Mouse (Mus musculus) bone marrow macrophage, adult 2 months (primary cell): ENCODE measurements at regions not wholly inside any gene's neighbourhood (a gene's known extent, or its start where the extent isn't known, plus 50 kb on each side); places are given as distances from the start of the nearest gene placed in this dataset.

ENCODE experiments used
- CTCF ChIP-seq: IDR thresholded peaks from 2 replicates; pipeline ENCODE4 v1.5.1; 2012; ENCODE audit warnings: low read depth, mild to moderate bottlenecking, low read length, moderate library complexity
- POLR2A ChIP-seq: IDR thresholded peaks from 2 replicates; pipeline ENCODE4 v1.6.1; 2012; ENCODE audit warnings: mild to moderate bottlenecking, low read depth, low read length, borderline replicate concordance

DNA sequence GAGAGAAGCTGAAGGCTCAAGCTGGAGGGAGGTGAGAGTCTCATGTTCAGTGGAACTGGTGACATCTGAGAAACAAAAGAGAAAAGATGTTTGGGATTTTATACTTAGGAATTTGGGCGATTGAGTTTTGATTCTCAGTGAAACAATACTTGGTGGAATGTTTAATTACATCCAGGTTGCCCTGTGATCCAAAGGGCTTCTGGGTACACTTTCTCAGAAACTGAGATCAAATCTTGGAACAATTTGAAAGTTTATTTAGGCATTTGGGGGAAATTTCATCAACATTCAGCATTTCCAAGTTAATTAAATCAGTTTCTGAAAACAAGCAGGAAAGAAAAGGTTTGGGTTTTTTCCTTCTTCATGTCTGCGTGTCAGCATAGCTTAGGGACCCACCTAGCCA lies 214.7 kb upstream of the Tet2 start:
- TF ChIP-seq CTCF: no peak
- no peak for TF ChIP-seq POLR2A
